Mouse (Mus musculus) MEL (cell line): ENCODE measurements around the gene Ugt1a10.
"Not testable (repeated sequence)": the region's sequence is repeated elsewhere in the genome, so short reads cannot be mapped to it uniquely, and the experiment has no call there.

Source experiments
- CTCF ChIP-seq, 3 experiments: IDR thresholded peaks in 2 of 3; conservative IDR thresholded peaks in 1 of 3; 2 replicates each; pipeline ENCODE4 v1.5.1; 2011 to 2012; ENCODE audit warnings: low read length in 3 of 3, low read depth in 2 of 3, mild to moderate bottlenecking in 2 of 3, improper control_type of control experiment in 1 of 3, inconsistent platforms in 1 of 3, mixed read lengths in 1 of 3, moderate library complexity in 1 of 3; ENCODE audit not compliant: control insufficient read depth in 1 of 3, insufficient read depth in 1 of 3, poor library complexity in 1 of 3, severe bottlenecking in 1 of 3
- EP300 ChIP-seq, 2 experiments: IDR thresholded peaks; 2 replicates each; pipeline ENCODE4 v1.6.1; 2011; ENCODE audit warnings: improper control_type of control experiment in 2 of 2, low read length in 2 of 2, low read depth in 1 of 2, mild to moderate bottlenecking in 1 of 2
- ETS1 ChIP-seq: IDR thresholded peaks from 2 replicates; pipeline ENCODE4 v1.6.1; 2012; ENCODE audit warnings: low read depth, mild to moderate bottlenecking, inconsistent platforms, low read length, improper control_type of control experiment, moderate library complexity
- POLR2A ChIP-seq, 2 experiments: IDR thresholded peaks; 2 replicates each; pipeline ENCODE4 v1.6.1; 2011 to 2012; ENCODE audit warnings: low read length in 2 of 2, mild to moderate bottlenecking in 2 of 2, control low read depth in 1 of 2, improper control_type of control experiment in 1 of 2, low read depth in 1 of 2, moderate library complexity in 1 of 2; ENCODE audit not compliant: control insufficient read depth in 1 of 2, insufficient read depth in 1 of 2, poor library complexity in 1 of 2
- RCOR1 ChIP-seq: IDR thresholded peaks from 2 replicates; pipeline ENCODE4 v1.6.1; 2012; ENCODE audit warnings: low read depth, mild to moderate bottlenecking, inconsistent platforms, low read length, improper control_type of control experiment
- UBTF ChIP-seq: IDR thresholded peaks from 2 replicates; pipeline ENCODE4 v1.6.1; 2012; ENCODE audit warnings: low read depth, mild to moderate bottlenecking, inconsistent platforms, low read length, improper control_type of control experiment, moderate library complexity, borderline replicate concordance; ENCODE audit not compliant: insufficient read depth

GRCm38 (mm10) chr1:88135229-88135904, 80.2 kb downstream of the Ugt1a10 start:
- TF ChIP-seq EP300 (IDR thresholded peaks at IDR 0.05; ENCODE audit: low read depth in 1 of 2, low read length in 2 of 2); CTCF (IDR thresholded peaks at IDR 0.05 in 2 of 3, conservative IDR thresholded peaks at IDR 0.05 in 1 of 3; ENCODE audit: control insufficient read depth in 1 of 3, insufficient read depth in 1 of 3, low read depth in 2 of 3, low read length in 3 of 3, poor library complexity in 1 of 3, severe bottlenecking in 1 of 3); RCOR1; POLR2A (IDR thresholded peaks at IDR 0.05; ENCODE audit: control insufficient read depth in 1 of 2, insufficient read depth in 1 of 2, low read depth in 1 of 2, low read length in 2 of 2, poor library complexity in 1 of 2); UBTF; ETS1: not testable (repeated sequence)
